In the genomic region with DNA sequence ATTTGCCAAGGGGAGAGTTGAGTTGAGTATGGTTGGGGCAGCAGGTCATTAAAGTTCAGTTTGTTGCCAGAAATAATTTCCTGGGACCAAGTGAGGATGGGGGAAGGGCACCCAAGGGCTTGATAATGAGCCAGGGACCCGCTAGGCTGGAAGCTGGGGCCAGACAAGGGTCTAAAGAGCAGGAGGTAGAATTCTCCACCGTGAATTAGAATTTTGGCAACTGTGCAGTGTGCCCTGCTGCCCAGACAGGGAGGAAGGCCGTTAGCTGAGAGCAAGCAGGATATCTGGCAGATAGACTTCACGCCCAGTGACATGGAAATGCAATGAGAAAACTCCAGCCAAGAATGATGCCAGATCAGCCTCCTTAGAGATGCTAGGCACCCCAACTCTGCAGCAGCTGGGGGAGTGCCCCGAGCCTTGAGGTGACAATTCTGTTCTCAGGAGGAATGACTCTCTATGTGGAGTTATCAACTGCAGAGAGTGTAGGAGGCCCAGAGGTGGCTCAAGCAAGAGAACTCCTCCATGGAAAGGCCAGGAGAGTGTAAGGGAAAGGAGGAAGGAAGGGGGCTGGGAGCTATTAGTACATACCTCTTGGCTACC, we compare ENCODE assay signal across 18 mouse cellular contexts. TPM values are rescaled to one million over a fixed set of nuclear protein-coding genes. Genes with fewer than 3 reads are reported as not detected.
DNase-seq lines count a peak whose midpoint lies in the region; ATAC-seq and TF ChIP-seq lines count a peak whose summit lies in the region.
"Had no signal": no experiment of that assay in that cellular context is flagged by ENCODE, and none has a peak within 500 bp of the region (broad histone marks: within the 10 kb centered on the region; RNA-seq: fewer than 3 reads in every experiment).

No protein-coding gene starts in this region.

- no peak for TF ChIP-seq POLR2A in thymus, adult 2 months (IDR thresholded peaks at IDR 0.05; ENCODE audit: control insufficient read depth, extremely low read depth, insufficient read depth, low read length, poor library complexity)

- no peak overlapping the region for H3K4me2 ChIP-seq in forebrain, embryonic 16.5 days (ENCODE audit: low read length)
- peak overlapping the region; percentile 27; the same call in 1 of the 2 replicates for H3K4me2 ChIP-seq in heart, postnatal 0 days (ENCODE audit: low read depth, low read length)
- H3K4me2 ChIP-seq: liver, embryonic 13.5 days had no signal

- 16% methylated on average over 5 of the region's 5 CpGs for WGBS in forebrain, embryonic 16.5 days
- 44% methylated on average over 5 of the region's 5 CpGs for whole genome bisulfite sequencing in forebrain, embryonic 10.5 days
- 16% methylated on average over 5 of the region's 5 CpGs for WGBS in heart, postnatal 0 days
- WGBS in thymus, adult 2 months = 78% methylated on average over 5 of the region's 5 CpGs

- no peaks in the 10 kb centered on the region for H3K27me3 ChIP-seq in forebrain, embryonic 16.5 days (replicated peaks; ENCODE audit: control insufficient read depth, insufficient read depth, low read length)
- H3K27me3 ChIP-seq in forebrain, embryonic 10.5 days (ENCODE audit: poor library complexity, severe bottlenecking) = peaks cover 74% of the 10 kb centered on the region
- H3K27me3 ChIP-seq in heart, postnatal 0 days (ENCODE audit: control insufficient read depth, insufficient read depth, low read length) = no peaks in the 10 kb centered on the region
- peaks cover 2% of the 10 kb centered on the region; the same call in 1 of the 2 replicates for H3K27me3 ChIP-seq in thymus, adult 2 months (ENCODE audit: control insufficient read depth, insufficient read depth, low read length)

- H3K4me3 ChIP-seq in forebrain, embryonic 16.5 days (replicated peaks; ENCODE audit: low read length) = no peak overlapping the region
- no peak overlapping the region for H3K4me3 ChIP-seq in forebrain, embryonic 10.5 days
- no peak overlapping the region for H3K4me3 ChIP-seq in heart, postnatal 0 days (ENCODE audit: low read depth, low read length)
- H3K4me3 ChIP-seq in thymus, adult 2 months (ENCODE audit: control insufficient read depth, insufficient read depth, low read length) = no peak overlapping the region
- H3K4me3 ChIP-seq: erythroblast, embryonic 14.5 days; gastrocnemius, adult 2 months; liver, embryonic 13.5 days; myocyte had no signal

- peak; percentile 18; the same call in 1 of the 2 replicates for ATAC-seq in forebrain, embryonic 16.5 days
- peak; percentile 68 for ATAC-seq in heart, postnatal 0 days (ENCODE audit: insufficient read depth, low read depth)
- ATAC-seq: intestine, embryonic 16.5 days; lung, postnatal 0 days had no signal

- TF ChIP-seq CTCF in heart, postnatal 0 days (IDR thresholded peaks at IDR 0.05; ENCODE audit: low read depth) = no peak
- no peak for TF ChIP-seq CTCF in thymus, adult 2 months (IDR thresholded peaks at IDR 0.05; ENCODE audit: borderline replicate concordance, control insufficient read depth, extremely low read depth, insufficient read depth, low read length, poor library complexity)

- TF ChIP-seq EP300 in heart, postnatal 0 days (IDR thresholded peaks at IDR 0.05; ENCODE audit: low read depth) = no peak; the same call in 1 of the 2 replicates

- H3K36me3 ChIP-seq in forebrain, embryonic 16.5 days (ENCODE audit: control insufficient read depth, insufficient read depth) = no peaks in the 10 kb centered on the region
- H3K36me3 ChIP-seq in forebrain, embryonic 10.5 days (replicated peaks) = no peaks in the 10 kb centered on the region
- no peaks in the 10 kb centered on the region for H3K36me3 ChIP-seq in heart, postnatal 0 days (replicated peaks; ENCODE audit: control insufficient read depth, insufficient read depth, low read length)
- no peaks in the 10 kb centered on the region for H3K36me3 ChIP-seq in thymus, adult 2 months (ENCODE audit: control insufficient read depth, insufficient read depth, low read length)
- H3K36me3 ChIP-seq: liver, embryonic 13.5 days had no signal

- H3K4me1 ChIP-seq in forebrain, embryonic 16.5 days (replicated peaks; ENCODE audit: control insufficient read depth, insufficient read depth, low read length) = peaks cover 19% of the 10 kb centered on the region
- H3K4me1 ChIP-seq in forebrain, embryonic 10.5 days = peaks cover 21% of the 10 kb centered on the region
- peaks cover 26% of the 10 kb centered on the region for H3K4me1 ChIP-seq in heart, postnatal 0 days (ENCODE audit: control insufficient read depth, insufficient read depth)
- H3K4me1 ChIP-seq in thymus, adult 2 months (replicated peaks; ENCODE audit: control insufficient read depth, insufficient read depth, low read length) = peaks cover 2% of the 10 kb centered on the region; the same call in 1 of the 2 replicates
- H3K4me1 ChIP-seq: liver, embryonic 13.5 days had no signal

- no peak overlapping the region; the same call in 1 of the 2 replicates for H3K27ac ChIP-seq in forebrain, embryonic 16.5 days (ENCODE audit: low read length)
- no peak overlapping the region for H3K27ac ChIP-seq in forebrain, embryonic 10.5 days
- H3K27ac ChIP-seq in heart, postnatal 0 days (ENCODE audit: low read depth) = peak overlapping the region; percentile 40
- H3K27ac ChIP-seq in thymus, adult 2 months (ENCODE audit: control insufficient read depth, insufficient read depth, low read length) = no peak overlapping the region
- H3K27ac ChIP-seq: gastrocnemius, adult 2 months; kidney, postnatal 0 days; liver, embryonic 13.5 days had no signal

- DNase-seq in forebrain, embryonic 10.5 days (ENCODE audit: extremely low spot score, low spot score) = no peak
- peak; percentile 36 for DNase-seq in Muller cell, postnatal 12 days (ENCODE audit: inconsistent ontology term)
- DNase-seq in cerebellum, adult 8-10 months = peak; percentile 16
- peak; percentile 54 for DNase-seq in heart, postnatal 0 days (ENCODE audit: low spot score)
- DNase-seq in right cerebral cortex, adult 2 months (ENCODE audit: low spot score in 2 of 2) = no peak
- no peak for DNase-seq in thymus, adult 2 months
- DNase-seq in embryo, embryonic 11 days = no peak
- DNase-seq: adrenal gland, adult 2 months; gastrocnemius, adult 2 months; liver, embryonic 13.5 days; thymus, postnatal 36 days had no signal

- H3K9me3 ChIP-seq in forebrain, embryonic 16.5 days (ENCODE audit: control insufficient read depth, low read length) = no peaks in the 10 kb centered on the region
- H3K9me3 ChIP-seq in forebrain, embryonic 10.5 days = no peaks in the 10 kb centered on the region
- H3K9me3 ChIP-seq in heart, postnatal 0 days (replicated peaks; ENCODE audit: control insufficient read depth, low read length) = no peaks in the 10 kb centered on the region
- H3K9me3 ChIP-seq: liver, embryonic 13.5 days had no signal

- H3K9ac ChIP-seq in forebrain, embryonic 16.5 days (replicated peaks; ENCODE audit: low read depth, low read length) = no peak overlapping the region
- no peak overlapping the region for H3K9ac ChIP-seq in heart, postnatal 0 days (replicated peaks; ENCODE audit: low read depth, low read length)
- H3K9ac ChIP-seq: liver, embryonic 13.5 days had no signal

RNA-seq across cellular contexts. Expression of a gene that starts 1.6 kb away (rescaled TPM):
- 37.0 and 37.9 TPM in 2 replicates for polyA plus RNA-seq in forebrain, embryonic 16.5 days (2015; fragmentation: Nextera tagmentation; extraction: Ambion mirVana)
- polyA plus RNA-seq in forebrain, embryonic 10.5 days (2016; fragmentation: Nextera tagmentation; extraction: Ambion mirVana) = 1.9 and 2.2 TPM in 2 replicates
- 6.0 and 8.3 TPM in 2 replicates for total RNA-seq in heart, postnatal 0 days (2014; rRNA removed; ENCODE audit: low replicate concordance)
- 9.5 and 10.0 TPM in 2 replicates for polyA plus RNA-seq in heart, postnatal 0 days (2015; fragmentation: Nextera tagmentation; extraction: Ambion mirVana)
- 1.3 and 1.4 TPM in 2 replicates for polyA plus RNA-seq in thymus, adult 2 months (2012; rRNA removed)
- total RNA-seq: megakaryocyte-erythroid progenitor cell, adult 5-6 weeks had no signal
- polyA plus RNA-seq: erythroblast, embryonic 14.5 days had no signal

Comparison
In these comparisons a context has a peak if more than half of its experiments do, and no peak if none do; other contexts are left out.
1. DNase-seq: peak in Muller cell, postnatal 12 days (single experiment), cerebellum, adult 8-10 months (single experiment) and heart, postnatal 0 days (single experiment); none in forebrain, embryonic 10.5 days (single experiment), right cerebral cortex, adult 2 months (0 of 2), thymus, adult 2 months (single experiment) and embryo, embryonic 11 days (single experiment).